Comparison of ENCODE assay signal across 16 mouse cellular contexts in the genomic region with DNA sequence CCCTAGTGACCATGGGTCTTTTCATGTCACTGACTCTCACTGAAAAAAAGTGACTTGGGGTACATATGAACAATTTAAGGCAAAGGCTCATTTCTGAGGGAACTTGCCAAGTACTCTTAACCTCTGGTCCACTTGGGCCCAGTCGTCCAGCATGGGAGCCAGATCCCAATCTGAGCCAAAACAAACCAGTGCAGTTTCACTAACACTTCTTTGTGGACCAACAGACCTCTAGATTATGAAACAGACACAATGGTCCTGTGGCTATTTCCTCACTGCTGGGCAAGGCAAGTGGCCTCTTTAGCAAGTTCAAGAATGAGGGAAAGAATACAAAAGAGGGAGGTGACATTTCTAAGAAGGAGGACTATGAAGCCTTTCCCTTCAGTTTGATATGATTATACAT.
DNase-seq lines count a peak whose midpoint lies in the region; ATAC-seq lines count a peak whose summit lies in the region.
"Had no signal": no experiment of that assay in that cellular context is flagged by ENCODE, and none has a peak within 500 bp of the region (broad histone marks: within the 10 kb centered on the region; RNA-seq: fewer than 3 reads in every experiment).

No protein-coding gene starts in this region.

- intact Hi-C loops in left cerebral cortex, postnatal 36 days (cut with DNase I): no loop called here

- DNase-seq in gastrocnemius, adult 18-20 months (ENCODE audit: low spot score): peak; percentile 11
- DNase-seq in gastrocnemius, postnatal 10 days: no peak
- peak; percentile 3 for DNase-seq in ovary, postnatal 14 days (ENCODE audit: low spot score)
- DNase-seq in ovary, adult 18-20 months (ENCODE audit: low spot score): no peak
- peak; percentile 71 to 79 for DNase-seq in lung, adult 18-20 months
- no peak for DNase-seq in hindbrain, embryonic 11.5 days (ENCODE audit: low spot score)
- DNase-seq in left cerebral cortex, postnatal 36 days (ENCODE audit: low spot score in 2 of 2): no peak
- DNase-seq: cerebellum, adult 11 months; liver, postnatal 0 days; spleen, adult 18-20 months; thymus, postnatal 25 days had no signal

- 72% methylated on average over 1 of the region's 1 CpGs for WGBS in hindbrain, embryonic 11.5 days
- 80% methylated on average over 1 of the region's 1 CpGs for WGBS in midbrain, embryonic 13.5 days

- H3K4me1 ChIP-seq in hindbrain, embryonic 11.5 days (replicated peaks; ENCODE audit: control insufficient read depth, insufficient read depth, low read length): no peaks in the 10 kb centered on the region
- no peaks in the 10 kb centered on the region for H3K4me1 ChIP-seq in midbrain, embryonic 13.5 days (replicated peaks)
- H3K4me1 ChIP-seq: embryonic facial prominence, embryonic 13.5 days; forebrain, embryonic 12.5 days; limb, embryonic 12.5 days had no signal

- no peak overlapping the region for H3K4me3 ChIP-seq in hindbrain, embryonic 11.5 days (ENCODE audit: low read depth, low read length)
- no peak overlapping the region for H3K4me3 ChIP-seq in midbrain, embryonic 13.5 days (replicated peaks)
- H3K4me3 ChIP-seq: embryonic facial prominence, embryonic 13.5 days; forebrain, embryonic 12.5 days; limb, embryonic 12.5 days; myocyte had no signal

- no peaks in the 10 kb centered on the region for H3K27me3 ChIP-seq in hindbrain, embryonic 11.5 days (ENCODE audit: control insufficient read depth, insufficient read depth, low read length)
- no peaks in the 10 kb centered on the region for H3K27me3 ChIP-seq in midbrain, embryonic 13.5 days
- H3K27me3 ChIP-seq: embryonic facial prominence, embryonic 13.5 days; forebrain, embryonic 12.5 days; limb, embryonic 12.5 days had no signal

- no peak overlapping the region for H3K4me2 ChIP-seq in hindbrain, embryonic 11.5 days (replicated peaks; ENCODE audit: low read depth, low read length)
- no peak overlapping the region for H3K4me2 ChIP-seq in midbrain, embryonic 13.5 days (replicated peaks)
- H3K4me2 ChIP-seq: embryonic facial prominence, embryonic 13.5 days; forebrain, embryonic 12.5 days; limb, embryonic 12.5 days had no signal

- no peaks in the 10 kb centered on the region for H3K9me3 ChIP-seq in hindbrain, embryonic 11.5 days (ENCODE audit: control insufficient read depth, low read length)
- no peaks in the 10 kb centered on the region for H3K9me3 ChIP-seq in midbrain, embryonic 13.5 days
- H3K9me3 ChIP-seq: embryonic facial prominence, embryonic 13.5 days; forebrain, embryonic 12.5 days; limb, embryonic 12.5 days had no signal

- H3K27ac ChIP-seq in hindbrain, embryonic 11.5 days (ENCODE audit: low read depth, low read length): no peak overlapping the region
- no peak overlapping the region for H3K27ac ChIP-seq in midbrain, embryonic 13.5 days
- H3K27ac ChIP-seq: embryonic facial prominence, embryonic 13.5 days; forebrain, embryonic 12.5 days; limb, embryonic 12.5 days had no signal

- no peaks in the 10 kb centered on the region for H3K36me3 ChIP-seq in hindbrain, embryonic 11.5 days (ENCODE audit: control insufficient read depth, insufficient read depth, low read length)
- H3K36me3 ChIP-seq in midbrain, embryonic 13.5 days: no peaks in the 10 kb centered on the region
- H3K36me3 ChIP-seq: embryonic facial prominence, embryonic 13.5 days; forebrain, embryonic 12.5 days; limb, embryonic 12.5 days had no signal

- ATAC-seq in hindbrain, embryonic 11.5 days (ENCODE audit: low FRiP score): no peak
- ATAC-seq in midbrain, embryonic 13.5 days: no peak
- ATAC-seq: liver, postnatal 0 days had no signal

- no peak overlapping the region for H3K9ac ChIP-seq in hindbrain, embryonic 11.5 days (ENCODE audit: low read depth, low read length)
- H3K9ac ChIP-seq in midbrain, embryonic 13.5 days (replicated peaks): no peak overlapping the region
- H3K9ac ChIP-seq: embryonic facial prominence, embryonic 13.5 days; forebrain, embryonic 12.5 days; limb, embryonic 12.5 days; liver, postnatal 0 days had no signal

Comparison
In these comparisons a context has a peak if more than half of its experiments do, and no peak if none do; other contexts are left out.
1. DNase-seq: peak in gastrocnemius, adult 18-20 months (single experiment), ovary, postnatal 14 days (single experiment) and lung, adult 18-20 months (2 of 2); none in gastrocnemius, postnatal 10 days (single experiment), ovary, adult 18-20 months (single experiment), hindbrain, embryonic 11.5 days (single experiment) and left cerebral cortex, postnatal 36 days (0 of 2).